Mouse (Mus musculus): ENCODE results near the gene Rhox4a. TPM values are rescaled to one million over a fixed set of nuclear protein-coding genes. Genes with fewer than 3 reads are reported as not detected.
"Not testable (repeated sequence)": the region's sequence is repeated elsewhere in the genome, so short reads cannot be mapped to it uniquely, and the experiment has no call there.

Rhox4a gene
- not detected in 2 replicates for polyA plus RNA-seq (2012; rRNA removed)

DNA sequence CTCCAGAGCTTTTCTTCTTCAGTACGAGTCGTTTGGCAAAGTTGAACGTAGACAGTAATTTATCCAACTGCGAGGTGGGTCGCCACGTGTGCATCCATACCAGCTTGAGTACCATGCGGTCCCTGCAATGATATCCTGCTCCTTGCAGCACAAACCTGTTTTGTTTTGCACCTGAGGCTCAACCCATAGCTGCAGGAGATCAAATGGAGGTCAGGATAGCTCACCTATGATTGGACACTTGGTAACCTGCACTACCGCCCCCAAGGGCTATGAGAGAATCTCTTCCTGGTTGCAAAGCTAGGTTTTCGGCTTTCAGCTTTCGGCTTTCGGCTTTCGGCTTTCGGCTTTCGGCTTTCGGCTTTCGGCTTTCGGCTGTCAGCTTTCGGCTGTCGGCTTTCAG is at the start of gene Rhox4a:
TSS of gene Rhox4a (plus strand) at position 301 of the 400 bp plus-strand sequence.
- DNase-seq (ENCODE audit: low read depth) = not testable (repeated sequence)

DNA sequence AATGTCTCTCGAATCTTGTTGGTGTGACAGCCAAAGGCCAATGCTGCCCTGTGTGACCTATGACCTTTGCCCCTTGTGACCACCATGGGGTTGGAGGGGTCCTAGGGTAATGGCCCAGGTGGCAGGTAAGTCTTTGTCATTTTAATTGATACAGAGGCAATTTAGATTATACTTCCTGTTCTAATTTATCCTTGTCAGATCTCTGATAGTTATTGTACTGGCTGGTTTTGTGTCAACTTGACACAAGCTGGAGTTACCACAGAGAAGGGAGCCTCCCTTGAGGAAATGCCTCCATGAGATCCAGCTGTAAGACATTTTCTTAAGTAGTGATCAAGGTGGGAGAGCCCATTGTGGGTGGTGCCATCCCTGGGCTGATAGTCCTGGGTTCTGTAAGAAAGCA is 43.0 kb upstream of the Rhox4a start, which contains the start of gene Rhox1:
TSS of gene Rhox1 (minus strand) at position 101 of the 400 bp plus-strand sequence.
- not testable (repeated sequence) for DNase-seq (ENCODE audit: low read depth)

DNA sequence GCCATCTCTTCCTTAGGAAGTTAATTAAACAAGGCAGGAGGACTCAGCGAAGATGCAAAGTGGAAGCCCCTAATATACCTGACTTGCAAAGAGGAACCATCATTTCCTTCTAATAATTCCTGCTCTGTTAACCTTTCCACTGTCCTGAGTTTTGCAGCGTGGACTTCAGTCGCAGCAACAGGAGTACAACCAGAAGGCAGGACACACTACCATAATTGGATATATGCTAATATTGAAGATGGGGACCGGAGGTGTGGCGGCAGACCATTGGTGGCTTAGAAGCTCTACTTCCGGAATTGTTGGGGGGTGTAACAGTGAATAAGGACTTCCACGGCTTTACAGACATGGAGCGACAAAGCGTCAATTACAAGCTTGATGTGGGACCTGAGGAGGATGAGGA is 20.5 kb upstream of the Rhox4a start, which contains the start of gene Rhox2a:
TSS of gene Rhox2a (plus strand) at position 301 of the 400 bp plus-strand sequence.
- DNase-seq (ENCODE audit: low read depth) = not testable (repeated sequence)

DNA sequence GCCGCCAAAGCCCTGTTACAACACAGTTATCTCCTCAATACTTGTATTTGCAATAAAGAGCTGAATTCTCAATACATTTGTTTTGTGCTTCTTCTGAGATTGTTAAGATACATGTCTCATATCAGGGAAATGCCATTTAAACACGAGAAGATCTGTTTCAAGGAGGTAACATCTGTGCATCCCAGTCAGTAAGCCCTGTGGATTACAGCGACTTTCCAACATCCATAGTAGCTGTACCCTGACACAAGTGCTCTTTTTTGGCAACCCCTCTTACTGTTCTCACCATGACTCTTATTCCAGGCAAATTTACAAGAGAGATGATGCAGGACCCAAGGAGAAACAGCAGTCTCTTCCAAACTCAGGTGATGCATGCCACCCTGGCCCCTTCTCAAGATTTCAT is 15.5 kb upstream of the Rhox4a start, which contains the start of gene Rhox3a:
TSS of gene Rhox3a (plus strand) at position 301 of the 400 bp plus-strand sequence.
- DNase-seq (ENCODE audit: low read depth) = not testable (repeated sequence)

Other genes starting within 250 kb of the Rhox4a start
- not detected in 2 replicates for gene Sowahd, start 216.5 kb upstream of the Rhox4a start, polyA plus RNA-seq (2012; rRNA removed)
- gene Rpl39, start 179.9 kb upstream of the Rhox4a start, polyA plus RNA-seq (2012; rRNA removed) = 425 and 492 TPM in 2 replicates
- gene Upf3b, start 155.0 kb upstream of the Rhox4a start, polyA plus RNA-seq (2012; rRNA removed) = 31.2 and 37.8 TPM in 2 replicates
- gene Nkap, start 138.5 kb upstream of the Rhox4a start, polyA plus RNA-seq (2012; rRNA removed) = 6.8 and 14.4 TPM in 2 replicates
- gene Akap14, start 96.5 kb upstream of the Rhox4a start, polyA plus RNA-seq (2012; rRNA removed) = 0.14 and 0.46 TPM in 2 replicates
- gene Ndufa1, start 74.2 kb upstream of the Rhox4a start, polyA plus RNA-seq (2012; rRNA removed) = 363 and 455 TPM in 2 replicates
- gene Rnf113a1, start 74.1 kb upstream of the Rhox4a start, polyA plus RNA-seq (2012; rRNA removed) = 8.3 and 10.6 TPM in 2 replicates
- not detected in 2 replicates for gene Gm9, start 54.3 kb upstream of the Rhox4a start, polyA plus RNA-seq (2012; rRNA removed)
- gene Rhox1, start 43.1 kb upstream of the Rhox4a start, polyA plus RNA-seq (2012; rRNA removed) = not detected in 2 replicates
- not detected in 2 replicates for gene Rhox2a, start 20.4 kb upstream of the Rhox4a start, polyA plus RNA-seq (2012; rRNA removed)
- not detected in 2 replicates for gene Rhox3a, start 15.4 kb upstream of the Rhox4a start, polyA plus RNA-seq (2012; rRNA removed)
- gene Rhox3a2, start 114.7 kb downstream of the Rhox4a start, polyA plus RNA-seq (2012; rRNA removed) = not detected in 2 replicates
- 0.10 and 0.30 TPM in 2 replicates for gene Rhox4a2, start 125.5 kb downstream of the Rhox4a start, polyA plus RNA-seq (2012; rRNA removed)
- gene Rhox2b, start 146.7 kb downstream of the Rhox4a start, polyA plus RNA-seq (2012; rRNA removed) = not detected in 2 replicates
- 0.14 TPM in 1 of 2 replicates, not detected in the other for gene Rhox4b, start 167.2 kb downstream of the Rhox4a start, polyA plus RNA-seq (2012; rRNA removed)
- not detected in 2 replicates for gene Rhox2c, start 188.3 kb downstream of the Rhox4a start, polyA plus RNA-seq (2012; rRNA removed)
- not detected in 2 replicates for gene Rhox3c, start 193.2 kb downstream of the Rhox4a start, polyA plus RNA-seq (2012; rRNA removed)
- not detected in 2 replicates for gene Rhox4c, start 215.0 kb downstream of the Rhox4a start, polyA plus RNA-seq (2012; rRNA removed)
- gene Rhox2d, start 228.1 kb downstream of the Rhox4a start, polyA plus RNA-seq (2012; rRNA removed) = not detected in 2 replicates
- not detected in 2 replicates for gene Rhox4d, start 249.0 kb downstream of the Rhox4a start, polyA plus RNA-seq (2012; rRNA removed)

All from brain, embryonic 14.5 days (tissue).